Mouse (Mus musculus): Measurements from ENCODE around the gene Tenm2.

The Tenm2 gene

GRCm38 (mm10) chr11:36592471-36592870, 643.3 kb downstream of the Tenm2 start:
- no peak for DNase-seq (ENCODE audit: low spot score in 2 of 2)

- peak; percentile 24 to 70 for DNase-seq (ENCODE audit: low spot score in 2 of 2)
These were observed 669.6 kb downstream of the Tenm2 start for GRCm38 (mm10) chr11:36566146-36566545.

DNA sequence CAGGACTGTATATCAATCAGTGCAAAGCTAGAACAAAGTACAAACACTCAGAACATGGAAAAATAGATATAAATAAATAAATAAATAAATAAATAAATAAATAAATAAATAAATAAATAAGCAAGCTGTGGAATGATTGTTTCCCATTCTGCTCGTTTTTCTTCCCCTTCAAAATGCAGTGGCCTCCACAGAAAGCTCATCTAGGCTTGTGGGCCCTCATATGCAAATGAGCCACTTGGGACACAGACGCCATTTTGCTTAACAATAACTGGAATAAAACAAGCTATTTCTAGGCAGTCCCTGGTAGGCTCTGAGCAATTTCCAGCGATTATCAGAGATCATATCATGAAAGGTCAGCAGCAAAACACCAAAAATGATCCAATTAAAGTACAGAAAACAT, 672.9 kb downstream of the Tenm2 start:
- no peak for DNase-seq (ENCODE audit: low spot score in 2 of 2)

DNA sequence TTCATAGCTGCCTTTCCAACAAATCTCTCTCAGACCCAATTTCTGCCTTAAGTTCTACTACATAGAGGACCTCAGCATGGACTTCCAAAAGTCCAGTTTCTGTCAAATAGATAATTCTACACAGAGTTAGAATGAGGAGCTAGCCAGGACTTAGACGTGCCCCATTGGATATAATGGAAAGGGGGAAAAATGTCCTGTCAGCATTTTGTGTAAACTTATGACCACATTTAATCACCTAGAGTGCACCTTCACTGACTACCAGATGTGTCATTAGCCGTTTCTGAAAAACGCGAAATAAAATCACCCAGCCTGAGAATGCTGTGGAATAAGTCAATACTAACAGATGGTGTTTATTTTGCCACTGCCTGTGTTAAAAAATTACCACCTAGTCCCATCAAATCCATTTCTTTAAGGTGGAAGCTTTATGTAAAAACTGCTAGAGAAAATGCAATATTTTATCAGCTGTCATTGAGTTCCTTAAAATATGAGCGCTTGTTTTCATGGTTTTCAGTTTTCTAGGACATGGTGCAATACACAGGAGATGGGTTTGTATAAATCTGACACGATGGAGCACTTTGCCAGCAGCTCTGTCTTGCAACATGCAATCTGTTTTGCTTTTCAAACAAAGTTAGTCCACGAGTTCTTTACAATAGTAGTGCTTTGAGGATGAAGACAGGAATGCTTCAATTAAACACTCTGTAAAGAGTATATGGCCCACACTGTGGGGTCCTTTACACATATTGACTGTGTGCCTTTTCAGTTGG, 674.8 kb downstream of the Tenm2 start:
- no peak for DNase-seq (ENCODE audit: low spot score in 2 of 2)

- no peak for DNase-seq (ENCODE audit: low spot score in 2 of 2)
These were observed 678.4 kb downstream of the Tenm2 start for GRCm38 (mm10) chr11:36557316-36557715.

DNA sequence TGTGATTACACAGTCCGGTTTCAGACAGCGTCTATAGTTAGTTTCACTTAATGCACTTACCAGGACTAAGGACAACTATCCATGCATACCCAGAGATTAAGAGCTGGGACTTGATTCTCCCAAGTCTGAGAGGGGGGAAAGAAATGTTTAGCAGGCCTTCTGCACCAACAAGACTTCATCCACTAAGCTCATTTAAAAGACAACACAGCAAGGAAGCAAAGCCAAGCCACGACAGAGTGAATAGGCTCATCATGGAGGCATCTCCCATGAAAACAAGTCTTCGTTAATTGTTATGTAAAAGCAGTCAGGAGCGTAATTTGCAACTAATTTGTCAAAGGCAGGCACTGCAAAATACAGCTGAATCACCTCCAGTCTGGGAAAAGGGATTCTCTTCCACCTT, 682.5 kb downstream of the Tenm2 start:
- DNase-seq (ENCODE audit: low spot score in 2 of 2) = no peak

- no peak for DNase-seq (ENCODE audit: low spot score in 2 of 2)
These were observed 685.1 kb downstream of the Tenm2 start for GRCm38 (mm10) chr11:36550649-36551048.

DNA sequence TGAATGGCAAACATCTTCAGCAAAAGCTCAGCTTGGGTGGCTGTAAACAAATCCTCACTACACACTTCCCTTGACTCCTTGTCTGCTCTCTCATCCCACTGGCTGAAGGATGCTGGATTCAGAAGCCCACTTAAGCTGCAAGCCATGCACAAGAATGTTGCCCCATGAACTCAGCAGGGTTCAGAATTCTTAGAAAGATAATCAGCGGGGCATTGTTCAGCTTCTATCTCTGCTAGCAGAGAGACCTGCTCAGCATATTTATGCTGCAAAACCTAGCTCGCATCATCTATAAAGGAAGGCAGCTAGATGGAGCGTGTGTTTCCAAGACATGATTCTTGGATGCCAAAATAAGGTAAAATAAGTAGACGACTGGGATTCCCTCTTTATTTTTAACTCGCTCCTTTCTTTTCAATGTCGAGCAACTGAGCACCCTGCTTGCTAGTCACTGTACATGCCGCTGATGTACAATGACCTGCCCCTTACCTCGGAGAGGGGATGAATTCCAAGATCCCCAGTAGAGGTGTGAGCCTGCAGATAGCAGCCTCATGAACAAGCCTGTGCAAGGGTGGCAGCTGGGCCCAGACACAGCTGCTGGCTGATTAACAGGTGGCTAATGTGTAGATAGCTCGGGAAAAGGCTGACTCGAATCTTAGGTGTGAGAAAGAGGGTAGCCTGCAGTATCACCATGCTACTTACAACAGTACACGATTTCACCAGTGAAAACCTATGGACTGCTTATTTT, 686.2 kb downstream of the Tenm2 start:
- peak in 1 of 2 experiments; percentile 13 for DNase-seq (ENCODE audit: low spot score in 2 of 2)

GRCm38 (mm10) chr11:36548139-36548538, 687.6 kb downstream of the Tenm2 start:
- DNase-seq (ENCODE audit: low spot score in 2 of 2) = no peak

- DNase-seq (ENCODE audit: low spot score in 2 of 2) = no peak
These were observed 697.6 kb downstream of the Tenm2 start for GRCm38 (mm10) chr11:36538144-36538543.

DNA sequence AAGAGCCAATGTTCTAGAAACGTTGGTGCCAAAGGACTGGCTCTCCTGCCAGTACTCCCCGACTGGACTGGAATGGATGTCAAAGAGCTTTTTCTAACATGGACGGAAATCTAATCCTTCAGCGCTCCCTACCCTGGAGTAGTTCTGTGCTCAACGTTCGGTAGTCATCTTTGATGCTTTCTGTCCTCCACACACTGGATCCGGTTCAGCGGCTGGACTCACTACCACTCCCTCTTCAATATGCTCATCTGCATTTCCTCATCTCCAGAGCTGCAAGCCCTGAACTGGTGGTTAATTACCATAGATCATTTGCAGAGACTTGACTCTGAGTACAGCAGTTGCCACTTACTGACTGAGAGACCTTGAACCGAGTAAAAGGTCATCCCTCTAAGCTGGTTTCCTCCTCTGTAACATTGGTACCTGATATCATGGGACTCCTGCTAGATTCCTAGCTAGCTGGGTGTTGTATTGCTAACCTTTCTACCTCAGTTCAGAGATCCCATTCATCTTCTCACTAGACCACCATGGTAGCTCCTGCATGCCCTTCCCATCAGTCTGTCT, 698.1 kb downstream of the Tenm2 start:
- no peak for DNase-seq (ENCODE audit: low spot score in 2 of 2)

GRCm38 (mm10) chr11:36535591-36535990, 700.2 kb downstream of the Tenm2 start:
- DNase-seq (ENCODE audit: low spot score in 2 of 2) = no peak

GRCm38 (mm10) chr11:36531614-36532013, 704.1 kb downstream of the Tenm2 start:
- no peak for DNase-seq (ENCODE audit: low spot score in 2 of 2)

- DNase-seq (ENCODE audit: low spot score in 2 of 2) = no peak
These were observed 708.3 kb downstream of the Tenm2 start for GRCm38 (mm10) chr11:36527509-36527908.

GRCm38 (mm10) chr11:36526381-36526780, 709.4 kb downstream of the Tenm2 start:
- peak; percentile 86 to 91 for DNase-seq (ENCODE audit: low spot score in 2 of 2)

GRCm38 (mm10) chr11:36512468-36512867, 723.3 kb downstream of the Tenm2 start:
- DNase-seq (ENCODE audit: low spot score in 2 of 2) = no peak

DNA sequence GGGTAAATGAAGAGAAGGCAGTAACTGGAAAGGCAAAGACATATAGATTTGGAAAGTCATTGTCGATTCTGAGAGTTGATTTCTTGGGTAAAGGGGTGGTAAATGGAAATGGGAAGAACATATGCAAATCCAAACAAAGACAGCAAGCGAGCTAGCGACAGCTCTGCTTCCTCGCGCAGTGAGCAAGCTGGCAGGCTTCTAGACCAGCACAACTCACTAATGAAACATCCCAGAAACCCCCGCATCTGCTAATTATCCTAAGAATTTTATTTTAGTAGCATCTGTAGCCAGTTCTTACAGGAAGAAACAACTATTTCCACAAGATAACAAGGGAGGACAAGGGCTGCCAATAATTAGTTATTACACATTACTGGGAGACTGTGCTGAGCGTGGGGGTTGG, 727.5 kb downstream of the Tenm2 start:
- no peak for DNase-seq (ENCODE audit: low spot score in 2 of 2)

GRCm38 (mm10) chr11:36494898-36495548, 740.7 kb downstream of the Tenm2 start:
- DNase-seq (ENCODE audit: low spot score in 2 of 2) = peak; percentile 53 to 59

GRCm38 (mm10) chr11:36492274-36492673, 743.5 kb downstream of the Tenm2 start:
- no peak for DNase-seq (ENCODE audit: low spot score in 2 of 2)

- no peak for DNase-seq (ENCODE audit: low spot score in 2 of 2)
These were observed 745.7 kb downstream of the Tenm2 start for GRCm38 (mm10) chr11:36490085-36490484.

GRCm38 (mm10) chr11:36488666-36489065, 747.1 kb downstream of the Tenm2 start:
- no peak for DNase-seq (ENCODE audit: low spot score in 2 of 2)

- no peak for DNase-seq (ENCODE audit: low spot score in 2 of 2)
These were observed 749.7 kb downstream of the Tenm2 start for GRCm38 (mm10) chr11:36486092-36486491.

Data from frontal cortex, postnatal 36 days (tissue).